Mouse (Mus musculus): ENCODE results near the gene Rufy1. TPM values are rescaled to one million over a fixed set of nuclear protein-coding genes. Genes with fewer than 3 reads are reported as not detected.
"Not testable (repeated sequence)": the region's sequence is repeated elsewhere in the genome, so short reads cannot be mapped to it uniquely, and the experiment has no call there.

Gene Rufy1
- total and polyA plus RNA-seq, 3 experiments, result 8.3 to 31.4 (median 13.8) TPM

DNA sequence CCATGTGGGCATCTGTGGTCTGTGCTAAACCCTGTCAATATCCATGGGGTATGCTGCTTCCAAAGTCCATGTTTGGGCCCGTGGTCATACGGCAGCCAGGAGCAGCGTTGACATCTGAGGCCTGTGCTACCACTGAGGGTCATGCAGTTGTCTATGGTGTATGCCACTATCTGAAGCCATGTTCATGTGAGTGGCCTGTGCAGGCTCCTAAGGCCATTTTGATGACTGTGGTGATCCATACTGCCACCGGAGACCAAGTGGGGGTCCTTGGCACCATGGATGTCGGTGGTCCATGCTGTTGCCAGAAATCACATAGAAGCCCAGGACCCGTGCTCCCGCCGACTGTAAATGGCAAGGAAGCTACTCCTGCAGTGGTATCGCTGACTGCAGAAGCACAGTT, 63.4 kb downstream of the Rufy1 start:
- H3K9me3 ChIP-seq (replicated peaks), result no peaks in the 10 kb centered on the region
- H3K4me1 ChIP-seq (ENCODE audit: insufficient read depth, low read depth, low read length), result peaks cover 54% of the 10 kb centered on the region
- DNase-seq (ENCODE audit: low spot score), result no peak
- TF ChIP-seq GATA1 (IDR thresholded peaks at IDR 0.05; ENCODE audit: borderline replicate concordance, low read length) (no peak), CTCF (IDR thresholded peaks at IDR 0.05; ENCODE audit: low read depth, low read length) (no peak), TAL1 (conservative IDR thresholded peaks at IDR 0.05; ENCODE audit: low read depth, low read length) (no peak), GATA2 (IDR thresholded peaks at IDR 0.05; ENCODE audit: borderline replicate concordance, low read depth, low read length) (no peak), POLR2AphosphoS5 (IDR thresholded peaks at IDR 0.05; ENCODE audit: insufficient replicate concordance, low read depth, low read length) (no peak)
- ATAC-seq (ENCODE audit: extremely low read depth, insufficient number of reproducible peaks, low FRiP score, poor library complexity, severe bottlenecking), result no peak
- H3K36me3 ChIP-seq (replicated peaks), result no peaks in the 10 kb centered on the region
- no peak overlapping the region for H3K4me3 ChIP-seq (ENCODE audit: low read depth, low read length)
- H3K27me3 ChIP-seq (ENCODE audit: insufficient read depth, low read length), result peaks cover 10% of the 10 kb centered on the region

DNA sequence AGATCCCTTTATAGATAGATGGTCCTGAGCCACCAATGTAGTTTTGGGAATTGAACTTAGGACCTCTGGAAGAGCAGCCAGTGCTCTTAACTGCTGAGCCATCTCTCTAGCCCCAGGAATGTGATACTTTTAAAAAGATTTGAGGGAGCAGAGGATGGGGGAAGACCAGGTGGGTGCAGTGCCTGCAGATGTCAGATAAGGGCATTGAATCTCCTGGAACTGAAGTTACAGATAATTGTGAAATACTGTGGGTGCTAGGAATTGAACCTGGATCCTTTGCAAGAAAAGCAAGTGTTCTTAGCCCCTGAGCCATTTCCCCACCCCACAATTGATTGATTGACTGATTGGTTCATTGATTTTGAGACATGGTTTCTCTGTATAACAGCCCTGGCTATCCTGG, 65.6 kb downstream of the Rufy1 start:
- no peak overlapping the region for H3K4me3 ChIP-seq (ENCODE audit: low read depth, low read length)
- ATAC-seq (ENCODE audit: extremely low read depth, insufficient number of reproducible peaks, low FRiP score, poor library complexity, severe bottlenecking) (no peak), DNase-seq (ENCODE audit: low spot score) (no peak)
- peaks cover 22% of the 10 kb centered on the region for H3K27me3 ChIP-seq (ENCODE audit: insufficient read depth, low read length)
- H3K4me1 ChIP-seq (ENCODE audit: insufficient read depth, low read depth, low read length), result peaks cover 43% of the 10 kb centered on the region
- TF ChIP-seq TAL1 (conservative IDR thresholded peaks at IDR 0.05; ENCODE audit: low read depth, low read length) (0 out of 2 replicates have a peak, but pooled peaks have one; percentile 15), CTCF (IDR thresholded peaks at IDR 0.05; ENCODE audit: low read depth, low read length) (no peak), POLR2AphosphoS5 (IDR thresholded peaks at IDR 0.05; ENCODE audit: insufficient replicate concordance, low read depth, low read length) (no peak)
- no peaks in the 10 kb centered on the region for H3K36me3 ChIP-seq (replicated peaks)
- H3K9me3 ChIP-seq (replicated peaks), result no peaks in the 10 kb centered on the region

DNA sequence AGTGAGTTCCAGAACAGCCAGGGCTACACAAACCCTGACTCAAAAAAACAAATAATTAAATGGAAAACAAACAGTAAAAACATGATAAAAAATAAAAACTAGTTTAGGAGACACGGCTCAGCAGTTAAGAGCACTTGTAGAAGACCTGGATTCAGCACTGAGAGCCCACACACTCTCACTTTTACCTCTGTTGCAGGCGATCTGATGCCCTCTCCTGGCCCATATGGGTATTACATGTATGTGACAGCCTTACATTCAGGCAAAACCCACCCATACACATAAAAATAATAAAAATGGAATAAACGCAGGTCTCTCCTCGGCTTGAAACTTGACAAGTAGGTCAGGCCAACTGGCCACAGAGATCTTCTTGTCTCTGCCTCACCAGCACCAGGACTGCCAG, 66.4 kb downstream of the Rufy1 start:
- Histone ChIP-seq H3K4me3 (ENCODE audit: low read depth, low read length) (no peak overlapping the region), H3K4me1 (ENCODE audit: insufficient read depth, low read depth, low read length) (peaks cover 40% of the 10 kb centered on the region), H3K36me3 (replicated peaks) (no peaks in the 10 kb centered on the region), H3K9me3 (replicated peaks) (peaks cover under 1% of the 10 kb centered on the region; the same call in 1 of the 2 replicates), H3K27me3 (ENCODE audit: insufficient read depth, low read length) (peaks cover 23% of the 10 kb centered on the region)
- TF ChIP-seq CTCF (IDR thresholded peaks at IDR 0.05; ENCODE audit: low read depth, low read length) (peak; percentile 78), GATA1 (IDR thresholded peaks at IDR 0.05; ENCODE audit: borderline replicate concordance, low read length) (no peak)
- ATAC-seq (ENCODE audit: extremely low read depth, insufficient number of reproducible peaks, low FRiP score, poor library complexity, severe bottlenecking) (no peak), DNase-seq (ENCODE audit: low spot score) (peak; percentile 42)

DNA sequence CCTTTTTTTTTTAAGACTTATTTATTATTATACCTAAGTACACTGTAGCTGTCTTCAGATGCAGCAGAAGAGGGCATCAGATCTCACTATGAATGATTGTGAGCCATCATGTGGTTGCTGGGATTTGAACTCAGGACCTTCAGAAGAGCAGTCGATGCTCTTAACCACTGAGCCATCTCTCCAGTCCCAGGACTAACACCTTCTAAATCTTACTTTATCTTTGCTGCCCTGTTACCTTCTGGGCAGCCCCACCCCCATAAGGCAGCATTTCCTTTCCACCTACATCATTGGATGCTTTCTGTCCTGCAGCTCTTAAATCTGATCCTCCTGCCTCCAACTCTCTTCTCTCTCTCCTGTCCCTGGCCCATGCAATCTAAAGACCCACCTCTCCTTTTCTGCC, 69.6 kb downstream of the Rufy1 start:
- H3K36me3 ChIP-seq (replicated peaks); H3K9me3 ChIP-seq (replicated peaks); H3K4me3 ChIP-seq (ENCODE audit: low read depth, low read length); ATAC-seq (ENCODE audit: extremely low read depth, insufficient number of reproducible peaks, low FRiP score, poor library complexity, severe bottlenecking); DNase-seq (ENCODE audit: low spot score): not testable (repeated sequence)
- peaks cover 47% of the 10 kb centered on the region for H3K27me3 ChIP-seq (ENCODE audit: insufficient read depth, low read length)
- peaks cover 31% of the 10 kb centered on the region for H3K4me1 ChIP-seq (ENCODE audit: insufficient read depth, low read depth, low read length)

DNA sequence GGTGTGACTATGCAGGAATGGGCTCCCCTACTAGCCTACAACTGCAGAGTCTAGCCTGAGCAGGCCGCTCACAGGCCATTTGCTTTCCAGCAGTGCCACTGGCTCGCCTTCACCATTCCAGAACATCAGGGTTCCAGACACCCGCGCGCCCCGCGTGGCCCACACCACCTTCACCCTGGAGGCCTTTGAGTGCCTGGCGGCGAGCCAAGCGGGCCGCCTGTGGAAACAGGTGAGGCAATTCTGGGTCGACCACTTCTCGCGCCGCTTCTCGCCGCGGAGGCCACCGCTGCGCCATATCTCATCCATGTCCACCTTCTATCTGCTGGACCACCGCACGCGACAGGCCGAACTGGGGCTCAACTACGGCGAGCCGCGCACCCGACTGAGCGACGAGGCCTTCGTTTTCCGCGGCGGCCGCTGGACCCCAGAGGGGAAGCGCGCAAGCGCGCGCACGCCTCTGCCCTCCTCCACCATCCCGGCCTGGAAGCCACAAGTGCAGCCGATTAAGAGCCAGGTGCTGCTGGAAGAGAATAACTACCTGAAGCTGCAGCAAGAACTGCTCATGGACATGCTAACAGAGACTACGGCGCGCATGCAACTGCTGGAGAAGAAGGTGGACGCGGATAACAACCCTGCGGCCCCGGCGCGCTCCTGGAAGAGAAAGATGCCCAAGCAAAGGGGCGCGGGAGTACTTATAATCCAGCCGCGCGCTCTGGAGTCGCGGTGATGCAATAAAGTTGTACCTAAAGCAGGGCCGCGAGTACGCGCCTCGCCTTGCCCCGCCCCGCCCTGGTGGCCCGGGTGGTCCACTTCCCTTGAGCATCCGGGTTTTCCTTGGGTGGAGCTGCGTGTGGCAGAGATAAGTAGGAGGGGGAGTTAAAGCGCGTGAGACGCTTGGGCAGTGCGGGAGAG, 71.7 kb downstream of the Rufy1 start:
- Histone ChIP-seq H3K27me3 (ENCODE audit: insufficient read depth, low read length) (peaks cover 48% of the 10 kb centered on the region), H3K36me3 (replicated peaks) (no peaks in the 10 kb centered on the region), H3K4me3 (ENCODE audit: low read depth, low read length) (peak overlapping the region; percentile 9; the same call in 1 of the 2 replicates), H3K4me1 (ENCODE audit: insufficient read depth, low read depth, low read length) (peaks cover 24% of the 10 kb centered on the region), H3K9me3 (replicated peaks) (peaks cover 14% of the 10 kb centered on the region)
- DNase-seq (ENCODE audit: low spot score), result no peak
- no peak for ATAC-seq (ENCODE audit: extremely low read depth, insufficient number of reproducible peaks, low FRiP score, poor library complexity, severe bottlenecking)
- TF ChIP-seq TAL1 (conservative IDR thresholded peaks at IDR 0.05; ENCODE audit: low read depth, low read length), result no peak
- no peak for TF ChIP-seq GATA2 (IDR thresholded peaks at IDR 0.05; ENCODE audit: borderline replicate concordance, low read depth, low read length)
- TF ChIP-seq GATA1 (IDR thresholded peaks at IDR 0.05; ENCODE audit: borderline replicate concordance, low read length), result no peak
- no peak for TF ChIP-seq POLR2AphosphoS5 (IDR thresholded peaks at IDR 0.05; ENCODE audit: insufficient replicate concordance, low read depth, low read length)
- TF ChIP-seq CTCF (IDR thresholded peaks at IDR 0.05; ENCODE audit: low read depth, low read length), result no peak

DNA sequence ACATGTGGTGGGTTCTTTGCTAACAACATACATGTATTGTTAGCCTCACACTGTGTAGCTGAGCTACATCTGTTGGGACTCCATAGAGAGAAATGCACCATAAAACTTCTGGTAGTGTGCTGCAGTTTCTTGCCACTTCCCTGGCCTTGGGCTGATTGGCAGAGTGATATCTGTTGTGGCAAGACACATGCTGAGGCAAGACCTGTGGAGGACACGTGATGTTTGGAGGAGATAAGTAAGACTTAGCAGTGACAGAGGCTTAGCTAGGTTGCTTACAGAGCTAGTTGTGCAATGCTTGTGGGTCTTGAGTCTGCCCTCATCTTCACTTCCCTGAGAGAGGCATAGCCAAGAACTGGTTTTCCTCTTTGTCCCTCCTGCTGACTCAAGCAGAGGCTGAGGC, 75.5 kb downstream of the Rufy1 start:
- H3K36me3 ChIP-seq (replicated peaks), result no peaks in the 10 kb centered on the region
- DNase-seq (ENCODE audit: low spot score) (no peak), ATAC-seq (ENCODE audit: extremely low read depth, insufficient number of reproducible peaks, low FRiP score, poor library complexity, severe bottlenecking) (no peak)
- TF ChIP-seq CTCF (IDR thresholded peaks at IDR 0.05; ENCODE audit: low read depth, low read length) (no peak), GATA1 (IDR thresholded peaks at IDR 0.05; ENCODE audit: borderline replicate concordance, low read length) (no peak)
- peaks cover 14% of the 10 kb centered on the region for H3K9me3 ChIP-seq (replicated peaks)
- H3K27me3 ChIP-seq (ENCODE audit: insufficient read depth, low read length), result peaks cover 36% of the 10 kb centered on the region
- no peak overlapping the region for H3K4me3 ChIP-seq (ENCODE audit: low read depth, low read length)
- peaks cover 15% of the 10 kb centered on the region for H3K4me1 ChIP-seq (ENCODE audit: insufficient read depth, low read depth, low read length)

DNA sequence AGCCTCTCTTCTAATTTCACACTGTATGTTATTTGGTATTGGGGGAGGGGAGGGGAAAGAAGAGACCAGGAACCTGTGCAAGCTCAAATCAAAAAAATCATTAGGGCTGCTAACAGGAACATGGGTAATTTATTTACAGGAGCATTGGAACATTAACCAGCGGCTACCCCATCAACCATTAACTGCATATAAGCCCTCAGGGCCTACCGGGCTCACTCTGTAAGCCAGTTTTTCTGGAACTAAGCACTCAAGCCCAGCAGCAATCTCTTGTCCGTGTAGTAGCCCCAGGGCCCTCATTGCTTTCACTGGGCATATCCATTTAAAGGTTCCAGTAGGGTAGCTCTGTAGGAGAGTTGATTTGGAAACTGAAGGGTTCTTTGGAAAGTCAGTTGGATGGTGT, 76.1 kb downstream of the Rufy1 start:
- peaks cover 15% of the 10 kb centered on the region for H3K4me1 ChIP-seq (ENCODE audit: insufficient read depth, low read depth, low read length)
- DNase-seq (ENCODE audit: low spot score) (no peak), ATAC-seq (ENCODE audit: extremely low read depth, insufficient number of reproducible peaks, low FRiP score, poor library complexity, severe bottlenecking) (no peak)
- peaks cover 14% of the 10 kb centered on the region for H3K9me3 ChIP-seq (replicated peaks)
- peaks cover 35% of the 10 kb centered on the region for H3K27me3 ChIP-seq (ENCODE audit: insufficient read depth, low read length)
- TF ChIP-seq CTCF (IDR thresholded peaks at IDR 0.05; ENCODE audit: low read depth, low read length) (no peak), GATA1 (IDR thresholded peaks at IDR 0.05; ENCODE audit: borderline replicate concordance, low read length) (no peak), TAL1 (conservative IDR thresholded peaks at IDR 0.05; ENCODE audit: low read depth, low read length) (no peak), POLR2AphosphoS5 (IDR thresholded peaks at IDR 0.05; ENCODE audit: insufficient replicate concordance, low read depth, low read length) (no peak)
- no peak overlapping the region for H3K4me3 ChIP-seq (ENCODE audit: low read depth, low read length)
- no peaks in the 10 kb centered on the region for H3K36me3 ChIP-seq (replicated peaks)

Data from G1E (cell line).